Mouse (Mus musculus): ENCODE results near the gene Slc35g1. TPM values are rescaled to one million over a fixed set of nuclear protein-coding genes. Genes with fewer than 3 reads are reported as not detected.
A peak's percentile ranks its signal among the peaks of the same experiment; 100 is the strongest.
"Not testable (repeated sequence)": the region's sequence is repeated elsewhere in the genome, so short reads cannot be mapped to it uniquely, and the experiment has no call there.

The Slc35g1 gene
- polyA plus RNA-seq, 1 experiment from 2014 or later, result 9.0 TPM

GRCm38 (mm10) chr19:38373371-38373770 is 22.4 kb upstream of the Slc35g1 start:
- Histone ChIP-seq H3K9me3 (replicated peaks; ENCODE audit: control insufficient read depth, low read length) (no peaks in the 10 kb centered on the region), H3K27ac (ENCODE audit: low read length) (no peak overlapping the region), H3K27me3 (ENCODE audit: control insufficient read depth, insufficient read depth, low read length) (no peaks in the 10 kb centered on the region), H3K4me2 (ENCODE audit: low read depth, low read length) (no peak overlapping the region), H3K4me1 (ENCODE audit: control insufficient read depth, insufficient read depth, low read length) (peaks cover 5% of the 10 kb centered on the region; the same call in 1 of the 2 replicates), H3K4me3 (replicated peaks; ENCODE audit: low read length) (no peak overlapping the region), H3K36me3 (ENCODE audit: control insufficient read depth, insufficient read depth, low read length) (no peaks in the 10 kb centered on the region), H3K9ac (ENCODE audit: low read length) (no peak overlapping the region)
- ATAC-seq (ENCODE audit: insufficient read depth, low FRiP score), result no peak
- WGBS, result 41% methylated on average over 2 of the region's 2 CpGs

- no peak overlapping the region for H3K4me2 ChIP-seq (ENCODE audit: low read depth, low read length)
- 84% methylated on average over 12 of the region's 12 CpGs for WGBS
- no peaks in the 10 kb centered on the region for H3K36me3 ChIP-seq (ENCODE audit: control insufficient read depth, insufficient read depth, low read length)
- no peaks in the 10 kb centered on the region for H3K27me3 ChIP-seq (ENCODE audit: control insufficient read depth, insufficient read depth, low read length)
- H3K9ac ChIP-seq (ENCODE audit: low read length), result no peak overlapping the region
- H3K9me3 ChIP-seq (replicated peaks; ENCODE audit: control insufficient read depth, low read length), result no peaks in the 10 kb centered on the region
- no peak overlapping the region for H3K27ac ChIP-seq (ENCODE audit: low read length)
- H3K4me1 ChIP-seq (ENCODE audit: control insufficient read depth, insufficient read depth, low read length), result 0 out of 2 replicates have a peak, but pooled peaks cover 2% of the 10 kb centered on the region
- ATAC-seq (ENCODE audit: insufficient read depth, low FRiP score), result no peak
- H3K4me3 ChIP-seq (replicated peaks; ENCODE audit: low read length), result no peak overlapping the region
These were observed 12.0 kb upstream of the Slc35g1 start for GRCm38 (mm10) chr19:38383769-38384168.

- H3K27ac ChIP-seq (ENCODE audit: low read length); H3K9me3 ChIP-seq (replicated peaks; ENCODE audit: control insufficient read depth, low read length); H3K27me3 ChIP-seq (ENCODE audit: control insufficient read depth, insufficient read depth, low read length); H3K9ac ChIP-seq (ENCODE audit: low read length); H3K4me3 ChIP-seq (replicated peaks; ENCODE audit: low read length); ATAC-seq (ENCODE audit: insufficient read depth, low FRiP score); H3K4me2 ChIP-seq (ENCODE audit: low read depth, low read length); H3K4me1 ChIP-seq (ENCODE audit: control insufficient read depth, insufficient read depth, low read length); H3K36me3 ChIP-seq (ENCODE audit: control insufficient read depth, insufficient read depth, low read length): not testable (repeated sequence)
- 69% methylated on average over 1 of the region's 1 CpGs for WGBS
These were observed 8.8 kb upstream of the Slc35g1 start for GRCm38 (mm10) chr19:38387021-38387420.

- Histone ChIP-seq H3K27me3 (ENCODE audit: control insufficient read depth, insufficient read depth, low read length) (no peaks in the 10 kb centered on the region), H3K9ac (ENCODE audit: low read length) (no peak overlapping the region), H3K4me3 (replicated peaks; ENCODE audit: low read length) (no peak overlapping the region), H3K9me3 (replicated peaks; ENCODE audit: control insufficient read depth, low read length) (no peaks in the 10 kb centered on the region), H3K27ac (ENCODE audit: low read length) (no peak overlapping the region), H3K36me3 (ENCODE audit: control insufficient read depth, insufficient read depth, low read length) (no peaks in the 10 kb centered on the region), H3K4me1 (ENCODE audit: control insufficient read depth, insufficient read depth, low read length) (0 out of 2 replicates have a peak, but pooled peaks cover 2% of the 10 kb centered on the region), H3K4me2 (ENCODE audit: low read depth, low read length) (no peak overlapping the region)
- ATAC-seq (ENCODE audit: insufficient read depth, low FRiP score), result no peak
- WGBS, result 87% methylated on average over 4 of the region's 4 CpGs
These were observed 7.9 kb upstream of the Slc35g1 start for GRCm38 (mm10) chr19:38387835-38388234.

GRCm38 (mm10) chr19:38396633-38396970 is 822 bp downstream of the Slc35g1 start:
- peak overlapping the region; percentile 88 for H3K4me2 ChIP-seq (ENCODE audit: low read depth, low read length)
- H3K4me1 ChIP-seq (ENCODE audit: control insufficient read depth, insufficient read depth, low read length), result 0 out of 2 replicates have a peak, but pooled peaks cover 2% of the 10 kb centered on the region
- H3K9me3 ChIP-seq (replicated peaks; ENCODE audit: control insufficient read depth, low read length), result no peaks in the 10 kb centered on the region
- peak overlapping the region; percentile 22; the same call in 1 of the 2 replicates for H3K27ac ChIP-seq (ENCODE audit: low read length)
- H3K9ac ChIP-seq (ENCODE audit: low read length), result peak overlapping the region; percentile 83
- H3K36me3 ChIP-seq (ENCODE audit: control insufficient read depth, insufficient read depth, low read length), result no peaks in the 10 kb centered on the region
- peak overlapping the region; percentile 71 for H3K4me3 ChIP-seq (replicated peaks; ENCODE audit: low read length)
- no peaks in the 10 kb centered on the region for H3K27me3 ChIP-seq (ENCODE audit: control insufficient read depth, insufficient read depth, low read length)
- no peak for ATAC-seq (ENCODE audit: insufficient read depth, low FRiP score)
- WGBS, result 38% methylated on average over 8 of the region's 8 CpGs

GRCm38 (mm10) chr19:38397004-38397403 is 1.2 kb downstream of the Slc35g1 start:
- Histone ChIP-seq H3K4me1 (ENCODE audit: control insufficient read depth, insufficient read depth, low read length) (0 out of 2 replicates have a peak, but pooled peaks cover 2% of the 10 kb centered on the region), H3K9me3 (replicated peaks; ENCODE audit: control insufficient read depth, low read length) (no peaks in the 10 kb centered on the region), H3K4me2 (ENCODE audit: low read depth, low read length) (peak overlapping the region; percentile 88), H3K36me3 (ENCODE audit: control insufficient read depth, insufficient read depth, low read length) (no peaks in the 10 kb centered on the region), H3K27ac (ENCODE audit: low read length) (no peak overlapping the region), H3K4me3 (replicated peaks; ENCODE audit: low read length) (peak overlapping the region; percentile 71), H3K9ac (ENCODE audit: low read length) (no peak overlapping the region), H3K27me3 (ENCODE audit: control insufficient read depth, insufficient read depth, low read length) (no peaks in the 10 kb centered on the region)
- ATAC-seq (ENCODE audit: insufficient read depth, low FRiP score), result no peak
- WGBS, result 54% methylated on average over 6 of the region's 6 CpGs

GRCm38 (mm10) chr19:38398966-38399365 is 3.2 kb downstream of the Slc35g1 start:
- Histone ChIP-seq H3K4me1 (ENCODE audit: control insufficient read depth, insufficient read depth, low read length) (0 out of 2 replicates have a peak, but pooled peaks cover 2% of the 10 kb centered on the region), H3K27me3 (ENCODE audit: control insufficient read depth, insufficient read depth, low read length) (no peaks in the 10 kb centered on the region), H3K4me2 (ENCODE audit: low read depth, low read length) (no peak overlapping the region; the same call in 1 of the 2 replicates), H3K4me3 (replicated peaks; ENCODE audit: low read length) (no peak overlapping the region), H3K27ac (ENCODE audit: low read length) (no peak overlapping the region), H3K9ac (ENCODE audit: low read length) (no peak overlapping the region), H3K36me3 (ENCODE audit: control insufficient read depth, insufficient read depth, low read length) (no peaks in the 10 kb centered on the region), H3K9me3 (replicated peaks; ENCODE audit: control insufficient read depth, low read length) (no peaks in the 10 kb centered on the region)
- no peak for ATAC-seq (ENCODE audit: insufficient read depth, low FRiP score)
- 75% methylated on average over 8 of the region's 8 CpGs for WGBS

GRCm38 (mm10) chr19:38400851-38401250 is 5.1 kb downstream of the Slc35g1 start:
- Histone ChIP-seq H3K27me3 (ENCODE audit: control insufficient read depth, insufficient read depth, low read length) (no peaks in the 10 kb centered on the region), H3K36me3 (ENCODE audit: control insufficient read depth, insufficient read depth, low read length) (no peaks in the 10 kb centered on the region), H3K9me3 (replicated peaks; ENCODE audit: control insufficient read depth, low read length) (no peaks in the 10 kb centered on the region), H3K9ac (ENCODE audit: low read length) (no peak overlapping the region), H3K4me2 (ENCODE audit: low read depth, low read length) (no peak overlapping the region), H3K4me3 (replicated peaks; ENCODE audit: low read length) (no peak overlapping the region), H3K27ac (ENCODE audit: low read length) (no peak overlapping the region), H3K4me1 (ENCODE audit: control insufficient read depth, insufficient read depth, low read length) (0 out of 2 replicates have a peak, but pooled peaks cover 2% of the 10 kb centered on the region)
- ATAC-seq (ENCODE audit: insufficient read depth, low FRiP score), result no peak
- WGBS, result 70% methylated on average over 2 of the region's 2 CpGs

- Histone ChIP-seq H3K9me3 (replicated peaks; ENCODE audit: control insufficient read depth, low read length) (no peaks in the 10 kb centered on the region), H3K36me3 (ENCODE audit: control insufficient read depth, insufficient read depth, low read length) (no peaks in the 10 kb centered on the region), H3K27me3 (ENCODE audit: control insufficient read depth, insufficient read depth, low read length) (no peaks in the 10 kb centered on the region), H3K4me3 (replicated peaks; ENCODE audit: low read length) (no peak overlapping the region), H3K27ac (ENCODE audit: low read length) (no peak overlapping the region), H3K4me1 (ENCODE audit: control insufficient read depth, insufficient read depth, low read length) (0 out of 2 replicates have a peak, but pooled peaks cover 2% of the 10 kb centered on the region), H3K9ac (ENCODE audit: low read length) (no peak overlapping the region), H3K4me2 (ENCODE audit: low read depth, low read length) (no peak overlapping the region)
- WGBS, result 85% methylated on average over 2 of the region's 2 CpGs
- no peak for ATAC-seq (ENCODE audit: insufficient read depth, low FRiP score)
These were observed 5.6 kb downstream of the Slc35g1 start for GRCm38 (mm10) chr19:38401416-38401815.
